Mouse (Mus musculus): ENCODE data around the gene Mboat2. TPM values are rescaled to one million over a fixed set of nuclear protein-coding genes. Genes with fewer than 3 reads are reported as not detected.
A peak's percentile ranks its signal among the peaks of the same experiment; 100 is the strongest.

The Mboat2 gene
- polyA plus RNA-seq, 1 experiment from 2014 or later = 44.6 TPM

GRCm38 (mm10) chr12:24966046-24966445 is 135.4 kb downstream of the Mboat2 start:
- H3K4me3 ChIP-seq (ENCODE audit: low read depth, low read length) = no peak overlapping the region
- H3K4me2 ChIP-seq = no peak overlapping the region
- TF ChIP-seq CTCF (IDR thresholded peaks at IDR 0.05; ENCODE audit: low read depth) = no peak
- H3K36me3 ChIP-seq (ENCODE audit: insufficient read depth) = peaks cover under 1% of the 10 kb centered on the region; the same call in 1 of the 2 replicates
- DNase-seq (no peak), ATAC-seq (ENCODE audit: insufficient read depth) (no peak)
- no peaks in the 10 kb centered on the region for H3K4me1 ChIP-seq (ENCODE audit: insufficient read depth)
- 86% methylated on average over 2 of the region's 2 CpGs for WGBS
- no peaks in the 10 kb centered on the region for H3K9me3 ChIP-seq (ENCODE audit: low read depth, low read length)
- no peaks in the 10 kb centered on the region for H3K27me3 ChIP-seq (ENCODE audit: insufficient read depth, low read length)
- H3K27ac ChIP-seq (ENCODE audit: low read depth) = no peak overlapping the region
- H3K9ac ChIP-seq = no peak overlapping the region

GRCm38 (mm10) chr12:24971490-24972200 is 141.0 kb downstream of the Mboat2 start:
- Histone ChIP-seq H3K9ac (no peak overlapping the region), H3K4me2 (no peak overlapping the region), H3K36me3 (ENCODE audit: insufficient read depth) (no peaks in the 10 kb centered on the region), H3K4me1 (ENCODE audit: insufficient read depth) (0 out of 2 replicates have a peak, but pooled peaks cover 6% of the 10 kb centered on the region), H3K9me3 (ENCODE audit: low read depth, low read length) (no peaks in the 10 kb centered on the region), H3K27ac (ENCODE audit: low read depth) (no peak overlapping the region), H3K27me3 (ENCODE audit: insufficient read depth, low read length) (no peaks in the 10 kb centered on the region), H3K4me3 (ENCODE audit: low read depth, low read length) (no peak overlapping the region)
- ATAC-seq (ENCODE audit: insufficient read depth) (no peak), DNase-seq (no peak)
- 74% methylated on average over 5 of the region's 5 CpGs for WGBS
- no peak for TF ChIP-seq CTCF (IDR thresholded peaks at IDR 0.05; ENCODE audit: low read depth)

- Histone ChIP-seq H3K9ac (no peak overlapping the region), H3K9me3 (ENCODE audit: low read depth, low read length) (no peaks in the 10 kb centered on the region), H3K27me3 (ENCODE audit: insufficient read depth, low read length) (no peaks in the 10 kb centered on the region), H3K27ac (ENCODE audit: low read depth) (no peak overlapping the region), H3K36me3 (ENCODE audit: insufficient read depth) (no peaks in the 10 kb centered on the region), H3K4me2 (no peak overlapping the region), H3K4me1 (ENCODE audit: insufficient read depth) (0 out of 2 replicates have a peak, but pooled peaks cover 6% of the 10 kb centered on the region), H3K4me3 (ENCODE audit: low read depth, low read length) (no peak overlapping the region)
- 62% methylated on average over 8 of the region's 8 CpGs for WGBS
- ATAC-seq (ENCODE audit: insufficient read depth) (no peak), DNase-seq (no peak)
- no peak for TF ChIP-seq CTCF (IDR thresholded peaks at IDR 0.05; ENCODE audit: low read depth)
Measured at GRCm38 (mm10) chr12:24972371-24973350, 142.0 kb downstream of the Mboat2 start.

- Histone ChIP-seq H3K9ac (no peak overlapping the region), H3K36me3 (ENCODE audit: insufficient read depth) (no peaks in the 10 kb centered on the region), H3K9me3 (ENCODE audit: low read depth, low read length) (no peaks in the 10 kb centered on the region), H3K4me2 (no peak overlapping the region), H3K27ac (ENCODE audit: low read depth) (no peak overlapping the region), H3K4me3 (ENCODE audit: low read depth, low read length) (no peak overlapping the region), H3K27me3 (ENCODE audit: insufficient read depth, low read length) (no peaks in the 10 kb centered on the region), H3K4me1 (ENCODE audit: insufficient read depth) (0 out of 2 replicates have a peak, but pooled peaks cover 6% of the 10 kb centered on the region)
- no peak for DNase-seq
- TF ChIP-seq CTCF (IDR thresholded peaks at IDR 0.05; ENCODE audit: low read depth) = no peak
- ATAC-seq (ENCODE audit: insufficient read depth) = no peak; the same call in 1 of the 2 replicates
- WGBS = 59% methylated on average over 5 of the region's 5 CpGs
Measured at GRCm38 (mm10) chr12:24973586-24973985, 142.9 kb downstream of the Mboat2 start.

- peak within 1 kb of the TSS; percentile 87 for H3K27ac ChIP-seq (ENCODE audit: low read depth)
- peak within 1 kb of the TSS; percentile 61 for H3K9ac ChIP-seq
- peak within 1 kb of the TSS; percentile 78 for H3K4me3 ChIP-seq (ENCODE audit: low read depth, low read length)
- TF ChIP-seq CTCF (IDR thresholded peaks at IDR 0.05; ENCODE audit: low read depth) = peak; percentile 47
- peak within 1 kb of the TSS; percentile 69 for H3K4me2 ChIP-seq
- peak; percentile 96 for DNase-seq
- H3K27me3 ChIP-seq (ENCODE audit: insufficient read depth, low read length) = no peaks in the 10 kb centered on the region
- WGBS = 15% methylated on average over 29 of the region's 29 CpGs
- ATAC-seq (ENCODE audit: insufficient read depth) = peak; percentile 92
- 0 out of 2 replicates have a peak, but pooled peaks cover 6% of the 10 kb centered on the region for H3K4me1 ChIP-seq (ENCODE audit: insufficient read depth)
- H3K36me3 ChIP-seq (ENCODE audit: insufficient read depth) = no peaks in the 10 kb centered on the region
- H3K9me3 ChIP-seq (ENCODE audit: low read depth, low read length) = no peaks in the 10 kb centered on the region
Measured at GRCm38 (mm10) chr12:24974446-24975114, 143.9 kb downstream of the Mboat2 start, which contains the start of gene Kidins220. TSS of gene Kidins220 (plus strand) at chr12:24974925.

GRCm38 (mm10) chr12:24975115-24975733 is 144.5 kb downstream of the Mboat2 start:
- H3K27ac ChIP-seq (ENCODE audit: low read depth) = peak overlapping the region; percentile 87
- no peaks in the 10 kb centered on the region for H3K36me3 ChIP-seq (ENCODE audit: insufficient read depth)
- no peaks in the 10 kb centered on the region for H3K9me3 ChIP-seq (ENCODE audit: low read depth, low read length)
- peak; percentile 70 for TF ChIP-seq CTCF (IDR thresholded peaks at IDR 0.05; ENCODE audit: low read depth)
- 0 out of 2 replicates have a peak, but pooled peaks cover 6% of the 10 kb centered on the region for H3K4me1 ChIP-seq (ENCODE audit: insufficient read depth)
- peak; percentile 92 for DNase-seq
- H3K27me3 ChIP-seq (ENCODE audit: insufficient read depth, low read length) = no peaks in the 10 kb centered on the region
- H3K4me2 ChIP-seq = peak overlapping the region; percentile 69
- peak overlapping the region; percentile 78 for H3K4me3 ChIP-seq (ENCODE audit: low read depth, low read length)
- peak overlapping the region; percentile 61 for H3K9ac ChIP-seq
- peak; percentile 81; the same call in 1 of the 2 replicates for ATAC-seq (ENCODE audit: insufficient read depth)
- WGBS = under 1% methylated on average over 29 of the region's 31 CpGs

Data from lung, embryonic 14.5 days (tissue).